Mouse (Mus musculus) neural tube, embryonic 14.5 days (tissue): ENCODE data around the gene Rcvrn. TPM values are rescaled to one million over a fixed set of nuclear protein-coding genes. Genes with fewer than 3 reads are reported as not detected.

Source experiments
- ATAC-seq: fragments of 200-750 bp; cut with Nextera tagmentation; 2 replicates; pipeline ENCODE4 v1.8.0; 2017; ENCODE audit warnings: low read depth, mild to moderate bottlenecking, moderate TSS enrichment, moderate library complexity
- H3K27ac ChIP-seq: fragments of 300-500 bp; sonication (generic); 2 replicates; pipeline ENCODE4 v1.5.1; 2014; ENCODE audit warnings: low read depth, mild to moderate bottlenecking, control low read depth, low read length, moderate library complexity, mixed read lengths
- H3K27me3 ChIP-seq: fragments of 300-500 bp; sonication (generic); 2 replicates; pipeline ENCODE4 v1.6.1; 2014; ENCODE audit warnings: low read length; ENCODE audit not compliant: control insufficient read depth, insufficient read depth
- H3K36me3 ChIP-seq: fragments of 300-500 bp; sonication (generic); 2 replicates; pipeline ENCODE4 v1.6.1; 2014; ENCODE audit warnings: low read length, mixed read lengths; ENCODE audit not compliant: control insufficient read depth, insufficient read depth
- H3K4me1 ChIP-seq: fragments of 300-500 bp; sonication (generic); 2 replicates; pipeline ENCODE4 v1.6.1; 2014; ENCODE audit warnings: low read length; ENCODE audit not compliant: control insufficient read depth, insufficient read depth
- H3K4me2 ChIP-seq: fragments of 300-500 bp; sonication (generic); 2 replicates; pipeline ENCODE4 v1.6.1; 2014; ENCODE audit warnings: mild to moderate bottlenecking, low read depth, low read length, control low read depth
- H3K4me3 ChIP-seq: fragments of 300-500 bp; sonication (generic); 2 replicates; pipeline ENCODE4 v1.5.1; 2014; ENCODE audit warnings: low read depth, low read length, control low read depth, mixed read lengths
- H3K9ac ChIP-seq: fragments of 300-500 bp; sonication (generic); replicated peaks from 2 replicates; pipeline ENCODE4 v1.6.1; 2014; ENCODE audit warnings: low read depth, mild to moderate bottlenecking, control low read depth, low read length, mixed read lengths
- H3K9me3 ChIP-seq: fragments of 300-500 bp; sonication (generic); 2 replicates; pipeline ENCODE4 v1.6.1; 2016; ENCODE audit warnings: low read length; ENCODE audit not compliant: control insufficient read depth
- WGBS: fragments of 180-500 bp; shearing (Covaris S2); extraction: QIAGEN DNeasy Blood & Tissue Kit; methylation state at CpG from one replicate; pipeline ENCODE4 v1.1.7; 2014; 5-methylcytosine and 5-hydroxymethylcytosine counted together
- polyA plus RNA-seq: library from polyadenylated mRNA; unstranded; fragments of >200 nt; fragmentation: Nextera tagmentation; extraction: Ambion mirVana; gene quantifications from 2 replicates; pipeline ENCODE4 v1.2.1, GENCODE M21; 2014

Gene Rcvrn
- polyA plus RNA-seq, 1 experiment from 2014 or later: not detected

DNA sequence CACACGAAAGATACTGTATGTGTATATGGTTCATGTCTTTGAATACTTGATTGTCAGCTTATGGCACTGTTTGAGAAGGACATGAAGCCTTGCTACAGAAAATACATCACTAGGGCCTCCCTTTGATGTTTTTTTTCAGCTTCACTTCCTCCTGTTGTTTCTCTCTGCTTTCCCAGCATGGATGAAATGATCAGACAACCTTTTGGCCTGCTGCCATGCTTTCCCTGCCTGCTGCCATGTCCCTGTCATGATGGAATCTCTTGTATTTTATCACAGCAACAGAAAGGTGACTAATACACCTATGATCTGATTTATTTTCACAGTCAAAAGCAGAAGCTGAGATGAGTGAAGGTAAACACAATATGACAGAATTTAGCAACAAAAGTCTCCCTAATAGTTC is 38.6 kb downstream of the Rcvrn start:
- 78% methylated on average over 1 of the region's 1 CpGs for WGBS
- H3K9me3 ChIP-seq: no peaks in the 10 kb centered on the region
- no peak for ATAC-seq

DNA sequence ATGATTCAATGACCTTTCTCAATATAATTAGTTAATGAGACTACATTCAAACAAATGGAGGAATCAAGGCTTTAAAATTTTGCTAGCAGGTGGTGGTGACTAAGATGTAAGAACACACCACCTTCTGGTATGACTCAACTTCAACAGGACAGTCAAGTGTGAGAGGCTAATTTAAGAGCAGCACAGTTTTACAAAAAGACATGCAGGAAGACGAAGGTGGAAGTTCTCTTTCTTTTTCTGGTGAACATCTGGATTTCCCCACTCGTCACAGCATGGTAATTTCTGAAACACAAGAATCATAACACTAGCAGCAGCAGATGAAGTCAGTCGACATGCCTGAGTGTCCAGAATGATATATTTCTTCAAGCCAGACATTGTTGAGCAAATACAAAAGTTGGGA is 39.5 kb downstream of the Rcvrn start:
- 72% methylated on average over 3 of the region's 3 CpGs for WGBS

More for the DNA sequence above, 38.6 kb downstream of the Rcvrn start:
- no peak overlapping the region for H3K4me2 ChIP-seq
- no peaks in the 10 kb centered on the region for H3K27me3 ChIP-seq
- no peak overlapping the region for H3K27ac ChIP-seq
- no peak overlapping the region for H3K9ac ChIP-seq
- H3K4me3 ChIP-seq: no peak overlapping the region
- H3K36me3 ChIP-seq: no peaks in the 10 kb centered on the region
- no peaks in the 10 kb centered on the region for H3K4me1 ChIP-seq

DNA sequence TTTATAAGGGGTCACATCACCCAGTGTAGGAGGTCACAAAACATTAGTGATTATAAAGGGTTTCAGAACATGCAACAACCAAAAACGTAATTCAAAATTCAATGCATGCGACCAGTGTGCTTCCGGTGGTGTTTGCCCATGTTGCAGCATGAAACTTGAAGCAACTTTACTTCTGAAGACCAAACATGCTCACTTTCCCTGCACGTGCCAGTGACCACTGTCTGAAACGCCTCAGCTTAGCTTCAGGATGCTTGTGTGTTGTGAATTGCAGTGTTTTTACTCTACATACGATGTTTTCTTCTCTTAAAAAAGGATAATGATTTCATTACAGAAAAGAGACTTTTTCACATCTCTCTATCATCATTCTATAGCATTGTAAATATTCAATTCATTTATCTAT is 43.2 kb downstream of the Rcvrn start:
- H3K9ac ChIP-seq: no peak overlapping the region
- no peaks in the 10 kb centered on the region for H3K36me3 ChIP-seq
- H3K9me3 ChIP-seq: no peaks in the 10 kb centered on the region
- H3K4me2 ChIP-seq: no peak overlapping the region
- no peak overlapping the region for H3K27ac ChIP-seq
- H3K4me3 ChIP-seq: no peak overlapping the region
- H3K4me1 ChIP-seq: no peaks in the 10 kb centered on the region
- 83% methylated on average over 6 of the region's 6 CpGs for WGBS
- H3K27me3 ChIP-seq: no peaks in the 10 kb centered on the region
- ATAC-seq: no peak

More for the DNA sequence above, 39.5 kb downstream of the Rcvrn start:
- Histone ChIP-seq H3K4me2 (no peak overlapping the region), H3K27ac (no peak overlapping the region), H3K9ac (no peak overlapping the region), H3K36me3 (no peaks in the 10 kb centered on the region), H3K27me3 (no peaks in the 10 kb centered on the region), H3K9me3 (no peaks in the 10 kb centered on the region), H3K4me1 (no peaks in the 10 kb centered on the region), H3K4me3 (no peak overlapping the region)
- no peak for ATAC-seq

DNA sequence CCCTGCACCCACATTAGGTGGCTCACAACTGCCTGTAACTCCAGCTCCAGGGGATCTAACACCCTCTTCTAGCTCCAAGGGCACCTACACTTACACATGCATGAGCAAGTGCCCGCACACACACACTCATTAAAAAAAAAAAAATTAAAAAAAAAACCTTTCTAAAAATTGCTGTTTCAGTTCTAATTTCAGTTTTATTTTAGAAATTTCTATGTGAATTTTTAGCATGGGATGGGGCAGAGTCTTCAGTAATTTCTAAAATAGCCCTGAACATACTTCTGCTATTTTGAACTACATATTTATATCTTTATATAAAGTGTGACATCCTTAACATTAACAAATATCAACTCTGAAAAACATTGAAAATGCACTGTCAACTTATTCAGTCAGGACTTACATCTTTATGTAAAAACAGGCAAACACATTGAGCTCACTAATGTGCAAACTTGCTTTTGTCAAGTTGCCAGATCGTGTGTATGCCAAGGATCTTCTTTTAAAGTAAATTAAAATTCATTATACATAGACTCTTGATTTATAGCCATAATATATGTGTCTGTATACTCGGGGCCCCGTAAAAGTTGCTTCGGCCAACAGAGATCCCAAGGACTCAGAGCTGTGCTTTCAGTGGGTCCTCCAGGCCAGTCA is 43.8 kb downstream of the Rcvrn start:
- Histone ChIP-seq H3K4me1 (no peaks in the 10 kb centered on the region), H3K9ac (no peak overlapping the region), H3K27me3 (no peaks in the 10 kb centered on the region), H3K27ac (no peak overlapping the region), H3K36me3 (no peaks in the 10 kb centered on the region), H3K4me3 (no peak overlapping the region), H3K9me3 (no peaks in the 10 kb centered on the region), H3K4me2 (no peak overlapping the region)
- 82% methylated on average over 5 of the region's 5 CpGs for WGBS
- no peak for ATAC-seq

DNA sequence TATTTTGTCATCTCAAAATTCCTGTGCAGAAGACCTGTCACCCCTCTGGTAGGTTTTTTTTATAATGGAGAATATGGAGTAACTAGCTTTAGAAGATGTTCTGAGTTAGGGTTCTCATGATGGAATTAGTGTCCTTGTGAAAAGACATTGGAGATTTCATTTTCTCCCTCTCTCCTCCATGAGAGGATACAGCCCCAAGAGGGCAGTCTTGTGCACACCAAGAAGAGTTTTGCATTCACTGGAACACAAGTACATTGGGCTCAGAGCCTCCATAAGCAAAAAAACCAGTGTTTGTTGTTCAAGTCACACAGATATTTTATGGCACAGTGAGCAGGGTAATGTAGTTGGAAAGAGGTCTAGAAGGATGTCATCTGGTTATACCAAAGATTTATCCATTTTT is 46.4 kb downstream of the Rcvrn start:
- H3K4me2 ChIP-seq: no peak overlapping the region
- H3K4me3 ChIP-seq: no peak overlapping the region
- no peak overlapping the region for H3K9ac ChIP-seq
- H3K27me3 ChIP-seq: no peaks in the 10 kb centered on the region
- H3K36me3 ChIP-seq: no peaks in the 10 kb centered on the region
- H3K27ac ChIP-seq: no peak overlapping the region
- no peaks in the 10 kb centered on the region for H3K4me1 ChIP-seq
- ATAC-seq: no peak
- H3K9me3 ChIP-seq: no peaks in the 10 kb centered on the region

Other genes starting within 250 kb of the Rcvrn start
- 17.9 and 22.1 TPM in 2 replicates for gene Gas7, start 239.9 kb upstream of the Rcvrn start, polyA plus RNA-seq
- gene Glp2r, start 75.8 kb downstream of the Rcvrn start, polyA plus RNA-seq: 0.05 TPM in 1 of 2 replicates, not detected in the other
- gene Gsg1l2, start 79.3 kb downstream of the Rcvrn start, polyA plus RNA-seq: 0.23 TPM in 1 of 2 replicates, not detected in the other
- 0.33 TPM in 1 of 2 replicates, not detected in the other for gene Dhrs7c, start 102.9 kb downstream of the Rcvrn start, polyA plus RNA-seq
- 0.53 and 0.72 TPM in 2 replicates for gene Usp43, start 226.8 kb downstream of the Rcvrn start, polyA plus RNA-seq